Mouse (Mus musculus): Measurements from ENCODE around the gene Mecom. TPM values are rescaled to one million over a fixed set of nuclear protein-coding genes. Genes with fewer than 3 reads are reported as not detected.
"Not testable (repeated sequence)": the region's sequence is repeated elsewhere in the genome, so short reads cannot be mapped to it uniquely, and the experiment has no call there.

Gene Mecom
- polyA plus RNA-seq, 1 experiment = 0.19 TPM

DNA sequence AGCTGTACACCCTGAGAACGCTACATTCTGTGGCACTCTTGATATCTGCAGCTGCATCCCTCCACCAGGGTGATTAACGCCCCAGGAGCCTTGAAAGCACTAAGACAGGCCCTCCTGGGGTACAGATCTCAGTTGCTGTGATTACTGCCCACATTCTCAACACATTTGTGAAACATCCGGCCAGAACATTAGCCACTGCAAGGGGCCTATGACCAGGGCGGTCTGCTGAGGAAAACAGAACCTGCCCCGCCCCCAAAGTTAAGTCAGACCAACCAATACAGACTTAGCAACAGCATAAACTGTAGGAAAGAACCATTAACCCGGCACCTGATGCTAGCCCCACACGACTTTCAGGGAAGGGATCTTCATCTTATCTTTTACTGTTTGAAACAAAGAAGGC is 109.8 kb downstream of the Mecom start:
- Histone ChIP-seq H3K27me3 (ENCODE audit: control insufficient read depth, insufficient read depth, low read length) (no peaks in the 10 kb centered on the region), H3K4me3 (ENCODE audit: control insufficient read depth, low read depth, low read length) (no peak overlapping the region), H3K4me1 (ENCODE audit: control insufficient read depth, insufficient read depth, low read length) (no peaks in the 10 kb centered on the region), H3K36me3 (ENCODE audit: control insufficient read depth, insufficient read depth, low read length) (no peaks in the 10 kb centered on the region), H3K27ac (ENCODE audit: control insufficient read depth, insufficient read depth, low read depth, low read length) (no peak overlapping the region)
- TF ChIP-seq POLR2A (IDR thresholded peaks at IDR 0.05; ENCODE audit: control insufficient read depth, low read depth, low read length) = no peak
- no peak for TF ChIP-seq CTCF (IDR thresholded peaks at IDR 0.05; ENCODE audit: control insufficient read depth, insufficient read depth, insufficient replicate concordance, low read depth, low read length)

DNA sequence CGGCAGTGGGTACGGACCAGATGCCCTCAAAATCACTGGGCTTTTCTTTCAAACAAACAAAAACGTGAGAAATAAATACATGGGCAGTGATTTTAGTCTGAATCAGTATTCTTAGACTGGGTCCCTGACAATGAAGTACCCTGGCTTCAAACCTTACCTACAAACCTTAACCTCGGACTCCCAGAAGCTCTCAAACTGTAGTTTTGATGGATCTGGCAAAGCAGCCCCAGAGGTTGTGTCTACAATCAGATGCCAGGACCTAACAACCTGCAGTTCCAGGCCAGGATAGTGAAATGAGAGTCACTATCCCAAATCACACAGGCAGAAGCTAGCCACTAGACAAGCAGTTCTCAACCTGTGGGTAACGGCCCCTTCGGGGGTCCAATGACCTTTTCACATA is 111.2 kb downstream of the Mecom start:
- Histone ChIP-seq H3K27me3 (ENCODE audit: control insufficient read depth, insufficient read depth, low read length) (no peaks in the 10 kb centered on the region), H3K36me3 (ENCODE audit: control insufficient read depth, insufficient read depth, low read length) (no peaks in the 10 kb centered on the region), H3K4me1 (ENCODE audit: control insufficient read depth, insufficient read depth, low read length) (no peaks in the 10 kb centered on the region), H3K27ac (ENCODE audit: control insufficient read depth, insufficient read depth, low read depth, low read length) (no peak overlapping the region), H3K4me3 (ENCODE audit: control insufficient read depth, low read depth, low read length) (no peak overlapping the region)
- TF ChIP-seq CTCF (IDR thresholded peaks at IDR 0.05; ENCODE audit: control insufficient read depth, insufficient read depth, insufficient replicate concordance, low read depth, low read length) = no peak
- no peak for TF ChIP-seq POLR2A (IDR thresholded peaks at IDR 0.05; ENCODE audit: control insufficient read depth, low read depth, low read length)

DNA sequence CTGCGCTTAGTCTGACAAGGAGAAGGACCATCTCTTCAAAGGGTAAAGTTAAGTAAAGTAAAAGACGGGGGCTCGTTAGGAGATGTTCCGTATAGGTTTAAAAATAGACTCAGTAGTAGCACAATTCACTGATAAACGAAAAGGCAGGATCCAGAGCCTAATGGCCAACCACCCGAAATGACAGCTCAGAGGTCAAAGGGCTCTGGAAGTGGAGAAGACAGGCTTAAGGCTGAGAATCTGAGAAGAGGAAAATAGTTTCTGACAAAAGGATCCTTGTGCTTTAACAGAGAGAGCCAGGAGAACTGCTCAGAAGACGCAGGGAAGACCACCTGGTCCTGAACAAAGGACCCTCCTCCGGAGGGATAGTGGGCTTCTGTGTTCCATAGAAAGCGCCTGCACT is 111.7 kb downstream of the Mecom start:
- Histone ChIP-seq H3K27me3 (ENCODE audit: control insufficient read depth, insufficient read depth, low read length) (no peaks in the 10 kb centered on the region), H3K4me3 (ENCODE audit: control insufficient read depth, low read depth, low read length) (no peak overlapping the region), H3K4me1 (ENCODE audit: control insufficient read depth, insufficient read depth, low read length) (no peaks in the 10 kb centered on the region), H3K36me3 (ENCODE audit: control insufficient read depth, insufficient read depth, low read length) (no peaks in the 10 kb centered on the region), H3K27ac (ENCODE audit: control insufficient read depth, insufficient read depth, low read depth, low read length) (no peak overlapping the region)
- no peak for TF ChIP-seq POLR2A (IDR thresholded peaks at IDR 0.05; ENCODE audit: control insufficient read depth, low read depth, low read length)
- TF ChIP-seq CTCF (IDR thresholded peaks at IDR 0.05; ENCODE audit: control insufficient read depth, insufficient read depth, insufficient replicate concordance, low read depth, low read length) = no peak

DNA sequence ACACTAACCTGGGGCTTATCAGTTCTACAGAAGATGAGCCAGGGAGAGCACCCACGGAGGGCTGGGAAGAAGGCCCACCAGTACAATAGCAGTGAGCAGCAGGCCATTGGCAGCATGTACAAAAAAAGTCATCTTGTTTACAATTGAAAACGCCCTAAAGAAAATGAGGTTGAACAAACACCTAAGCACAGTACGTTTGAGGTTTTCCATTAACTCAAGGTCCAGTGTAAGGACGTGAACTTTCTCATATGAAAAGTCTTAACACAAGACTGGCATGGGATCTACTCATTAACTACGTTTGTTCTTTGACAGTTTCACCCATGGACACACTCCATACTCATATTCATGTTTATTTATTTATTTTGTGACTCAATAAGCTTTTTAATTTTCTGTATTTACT is 118.9 kb downstream of the Mecom start:
- TF ChIP-seq POLR2A (IDR thresholded peaks at IDR 0.05; ENCODE audit: control insufficient read depth, low read depth, low read length) (no peak), CTCF (IDR thresholded peaks at IDR 0.05; ENCODE audit: control insufficient read depth, insufficient read depth, insufficient replicate concordance, low read depth, low read length) (no peak)
- H3K27ac ChIP-seq (ENCODE audit: control insufficient read depth, insufficient read depth, low read depth, low read length) = no peak overlapping the region
- H3K4me1 ChIP-seq (ENCODE audit: control insufficient read depth, insufficient read depth, low read length) = no peaks in the 10 kb centered on the region
- H3K4me3 ChIP-seq (ENCODE audit: control insufficient read depth, low read depth, low read length) = no peak overlapping the region
- H3K36me3 ChIP-seq (ENCODE audit: control insufficient read depth, insufficient read depth, low read length) = no peaks in the 10 kb centered on the region
- no peaks in the 10 kb centered on the region for H3K27me3 ChIP-seq (ENCODE audit: control insufficient read depth, insufficient read depth, low read length)

DNA sequence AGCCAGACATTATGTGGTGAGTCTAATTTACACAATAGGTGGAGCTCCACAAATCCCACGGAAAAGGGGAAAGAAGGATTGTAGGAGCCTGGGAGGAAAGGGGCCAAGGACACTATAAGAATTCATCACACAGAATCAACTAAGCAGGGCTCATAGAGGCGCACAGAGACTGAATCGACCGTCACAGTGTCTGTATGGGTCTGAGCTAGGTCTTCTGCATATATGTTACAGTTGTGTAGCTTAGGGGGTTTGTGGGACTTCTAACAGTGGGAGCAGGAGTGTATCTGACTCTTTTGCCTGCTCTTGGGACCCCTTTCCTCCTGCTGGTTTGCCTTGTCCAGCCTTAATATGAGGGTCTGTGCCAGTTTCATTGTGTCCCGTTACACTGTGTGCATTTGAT is 123.8 kb downstream of the Mecom start:
- Histone ChIP-seq H3K4me3 (ENCODE audit: control insufficient read depth, low read depth, low read length) (no peak overlapping the region), H3K27me3 (ENCODE audit: control insufficient read depth, insufficient read depth, low read length) (no peaks in the 10 kb centered on the region), H3K4me1 (ENCODE audit: control insufficient read depth, insufficient read depth, low read length) (no peaks in the 10 kb centered on the region), H3K27ac (ENCODE audit: control insufficient read depth, insufficient read depth, low read depth, low read length) (no peak overlapping the region), H3K36me3 (ENCODE audit: control insufficient read depth, insufficient read depth, low read length) (no peaks in the 10 kb centered on the region)
- no peak for TF ChIP-seq POLR2A (IDR thresholded peaks at IDR 0.05; ENCODE audit: control insufficient read depth, low read depth, low read length)
- no peak for TF ChIP-seq CTCF (IDR thresholded peaks at IDR 0.05; ENCODE audit: control insufficient read depth, insufficient read depth, insufficient replicate concordance, low read depth, low read length)

DNA sequence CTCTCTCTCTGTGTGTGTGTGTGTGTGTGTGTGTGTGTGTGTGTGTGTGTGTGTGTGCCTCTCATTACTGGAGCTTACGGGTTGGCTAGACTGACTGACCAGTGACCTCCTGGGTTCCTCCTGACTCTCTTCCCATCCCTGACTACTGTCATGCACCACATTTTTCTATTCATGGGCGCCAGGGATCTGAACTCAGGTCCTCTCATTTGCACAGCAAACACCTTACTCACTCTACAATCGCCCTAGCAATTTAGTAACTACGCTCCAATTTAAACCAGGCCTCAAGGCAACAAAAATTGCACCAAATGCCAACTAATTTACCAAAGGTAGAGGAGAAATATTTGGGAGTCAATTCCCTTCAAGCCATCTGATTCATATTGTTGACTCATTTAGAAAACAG is 125.9 kb downstream of the Mecom start:
- not testable (repeated sequence) for H3K27ac ChIP-seq (ENCODE audit: control insufficient read depth, insufficient read depth, low read depth, low read length); H3K4me1 ChIP-seq (ENCODE audit: control insufficient read depth, insufficient read depth, low read length); H3K4me3 ChIP-seq (ENCODE audit: control insufficient read depth, low read depth, low read length); H3K36me3 ChIP-seq (ENCODE audit: control insufficient read depth, insufficient read depth, low read length); H3K27me3 ChIP-seq (ENCODE audit: control insufficient read depth, insufficient read depth, low read length)

DNA sequence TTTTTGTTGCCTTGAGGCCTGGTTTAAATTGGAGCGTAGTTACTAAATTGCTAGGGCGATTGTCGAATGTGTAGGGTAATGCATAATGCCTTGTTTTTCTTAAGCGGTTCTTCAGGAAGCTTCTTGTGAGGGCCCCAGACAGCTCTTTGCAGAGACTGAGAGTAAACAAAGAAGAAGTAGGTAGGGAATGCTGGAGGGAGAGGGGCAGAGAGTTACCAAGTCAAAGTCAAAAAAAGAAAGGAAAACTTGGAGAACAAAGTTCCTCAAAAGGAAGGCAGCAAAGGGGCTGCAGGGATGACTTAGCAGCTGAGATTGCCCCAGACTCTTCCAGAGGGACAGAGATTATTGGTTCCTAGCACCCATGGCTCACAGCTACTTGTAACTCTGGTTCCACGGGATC is 126.9 kb downstream of the Mecom start:
- Histone ChIP-seq H3K4me1 (ENCODE audit: control insufficient read depth, insufficient read depth, low read length) (no peaks in the 10 kb centered on the region), H3K4me3 (ENCODE audit: control insufficient read depth, low read depth, low read length) (no peak overlapping the region), H3K27ac (ENCODE audit: control insufficient read depth, insufficient read depth, low read depth, low read length) (no peak overlapping the region), H3K36me3 (ENCODE audit: control insufficient read depth, insufficient read depth, low read length) (no peaks in the 10 kb centered on the region), H3K27me3 (ENCODE audit: control insufficient read depth, insufficient read depth, low read length) (no peaks in the 10 kb centered on the region)
- no peak for TF ChIP-seq CTCF (IDR thresholded peaks at IDR 0.05; ENCODE audit: control insufficient read depth, insufficient read depth, insufficient replicate concordance, low read depth, low read length)

DNA sequence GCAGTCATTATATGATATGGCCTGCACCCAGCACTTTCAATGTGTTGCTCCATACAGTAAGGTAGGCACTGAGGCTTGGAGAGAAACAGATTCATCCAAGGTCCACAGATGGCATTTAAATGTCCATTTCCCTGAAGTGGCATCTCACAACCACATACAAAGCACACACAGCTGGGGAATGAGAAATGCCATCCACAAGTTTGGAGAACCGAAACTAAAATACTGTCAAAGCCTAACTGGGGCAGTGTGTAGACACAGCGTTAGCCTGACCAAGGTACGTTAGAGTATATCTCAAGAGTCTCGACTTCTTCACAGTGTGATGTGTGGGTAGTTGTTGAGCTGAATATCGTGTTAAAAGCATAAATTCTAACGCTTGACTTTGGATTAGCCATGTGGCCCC is 133.6 kb downstream of the Mecom start:
- H3K27ac ChIP-seq (ENCODE audit: control insufficient read depth, insufficient read depth, low read depth, low read length) = no peak overlapping the region
- no peak for TF ChIP-seq POLR2A (IDR thresholded peaks at IDR 0.05; ENCODE audit: control insufficient read depth, low read depth, low read length)
- no peak for TF ChIP-seq CTCF (IDR thresholded peaks at IDR 0.05; ENCODE audit: control insufficient read depth, insufficient read depth, insufficient replicate concordance, low read depth, low read length)
- no peaks in the 10 kb centered on the region for H3K36me3 ChIP-seq (ENCODE audit: control insufficient read depth, insufficient read depth, low read length)
- no peaks in the 10 kb centered on the region for H3K27me3 ChIP-seq (ENCODE audit: control insufficient read depth, insufficient read depth, low read length)
- no peaks in the 10 kb centered on the region for H3K4me1 ChIP-seq (ENCODE audit: control insufficient read depth, insufficient read depth, low read length)
- H3K4me3 ChIP-seq (ENCODE audit: control insufficient read depth, low read depth, low read length) = no peak overlapping the region
